Mouse (Mus musculus) limb, embryonic 12.5 days (tissue): Measurements from ENCODE around the gene Rhd. TPM values are rescaled to one million over a fixed set of nuclear protein-coding genes. Genes with fewer than 3 reads are reported as not detected.

ENCODE experiments used
- ATAC-seq: fragments of 200-750 bp; cut with Nextera tagmentation; 2 replicates; pipeline ENCODE4 v1.8.0; 2017; ENCODE audit warnings: low read depth, moderate TSS enrichment; ENCODE audit not compliant: insufficient number of reproducible peaks, insufficient read depth, low FRiP score, low TSS enrichment
- H3K27ac ChIP-seq: fragments of 300-500 bp; sonication (generic); 2 replicates; pipeline ENCODE4 v1.5.1; 2016; ENCODE audit warnings: mild to moderate bottlenecking, moderate library complexity
- H3K27me3 ChIP-seq: fragments of 300-500 bp; sonication (generic); 2 replicates; pipeline ENCODE4 v1.6.1; 2016; ENCODE audit warnings: mild to moderate bottlenecking, moderate library complexity
- H3K36me3 ChIP-seq: fragments of 300-500 bp; sonication (generic); 2 replicates; pipeline ENCODE4 v1.6.1; 2016; ENCODE audit warnings: mild to moderate bottlenecking, moderate library complexity
- H3K4me1 ChIP-seq: fragments of 300-500 bp; sonication (generic); replicated peaks from 2 replicates; pipeline ENCODE4 v1.6.1; 2016
- H3K4me2 ChIP-seq: fragments of 300-500 bp; sonication (generic); 2 replicates; pipeline ENCODE4 v1.6.1; 2016; ENCODE audit warnings: mild to moderate bottlenecking, moderate library complexity
- H3K4me3 ChIP-seq: fragments of 300-500 bp; sonication (generic); replicated peaks from 2 replicates; pipeline ENCODE4 v1.5.1; 2016; ENCODE audit warnings: mild to moderate bottlenecking
- H3K9ac ChIP-seq: fragments of 300-500 bp; sonication (generic); replicated peaks from 2 replicates; pipeline ENCODE4 v1.6.1; 2016; ENCODE audit warnings: mild to moderate bottlenecking, moderate library complexity
- H3K9me3 ChIP-seq: fragments of 300-500 bp; sonication (generic); 2 replicates; pipeline ENCODE4 v1.6.1; 2016; ENCODE audit warnings: mild to moderate bottlenecking, moderate library complexity
- WGBS: fragments of 180-500 bp; shearing (Covaris S2); methylation state at CpG from one replicate; pipeline ENCODE4 v1.1.7; 2016; 5-methylcytosine and 5-hydroxymethylcytosine counted together
- polyA plus RNA-seq: library from polyadenylated mRNA; unstranded; fragments of >200 nt; fragmentation: Nextera tagmentation; extraction: Ambion mirVana; gene quantifications from 2 replicates; pipeline ENCODE4 v1.2.1, GENCODE M21; 2016

Gene Rhd
- polyA plus RNA-seq, 1 experiment from 2014 or later: 7.8 TPM

DNA sequence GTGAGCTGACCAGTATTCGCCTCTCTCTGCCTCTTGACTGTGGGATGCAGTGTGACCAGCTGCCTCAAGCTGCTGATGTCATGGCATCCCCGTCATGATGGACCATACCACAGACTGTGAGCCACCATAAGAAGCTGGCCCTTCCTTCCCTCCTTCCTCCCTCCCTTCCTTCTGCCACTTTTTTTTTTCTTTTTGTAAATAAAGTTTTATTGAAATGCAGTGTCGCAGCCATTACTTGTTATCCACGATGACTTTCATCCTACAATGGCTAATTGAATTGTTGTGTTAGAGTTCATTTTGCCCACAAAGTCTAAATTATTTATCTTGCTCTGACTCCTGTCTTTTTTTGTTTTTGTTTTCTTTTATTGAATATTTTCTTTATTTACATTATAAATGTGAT lies 5.8 kb upstream of the Rhd start:
- no peak overlapping the region for H3K4me3 ChIP-seq
- H3K36me3 ChIP-seq: no peaks in the 10 kb centered on the region
- H3K9ac ChIP-seq: no peak overlapping the region
- no peak for ATAC-seq
- H3K27me3 ChIP-seq: peaks cover 13% of the 10 kb centered on the region
- WGBS: 86% methylated on average over 4 of the region's 4 CpGs
- H3K27ac ChIP-seq: no peak overlapping the region
- 0 out of 2 replicates have a peak, but pooled peaks cover 13% of the 10 kb centered on the region for H3K4me1 ChIP-seq
- H3K9me3 ChIP-seq: no peaks in the 10 kb centered on the region
- H3K4me2 ChIP-seq: no peak overlapping the region

DNA sequence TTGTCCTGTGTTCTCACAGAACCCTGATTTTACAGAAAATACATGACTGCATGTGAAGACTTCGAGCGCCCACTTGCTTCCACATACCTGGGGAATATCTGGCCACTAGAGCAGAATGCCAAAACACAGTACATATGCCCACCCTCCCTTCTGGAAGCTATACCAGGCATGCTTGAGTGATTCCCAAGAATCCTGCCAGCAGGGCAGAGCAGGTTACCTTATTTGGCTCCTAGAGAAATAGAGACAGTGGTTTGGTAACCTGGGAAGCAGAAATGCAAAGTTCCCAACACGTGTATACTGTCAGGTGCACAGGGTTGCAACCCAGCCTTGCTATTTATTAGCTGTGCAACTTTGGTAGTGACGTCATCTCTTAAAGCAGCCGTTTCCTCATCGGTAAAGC lies 2.5 kb upstream of the Rhd start:
- Histone ChIP-seq H3K36me3 (no peaks in the 10 kb centered on the region), H3K4me2 (no peak overlapping the region)

GRCm38 (mm10) chr4:134862996-134863395 lies 1.3 kb upstream of the Rhd start:
- H3K27ac ChIP-seq: no peak overlapping the region
- H3K4me2 ChIP-seq: no peak overlapping the region
- H3K36me3 ChIP-seq: no peaks in the 10 kb centered on the region
- H3K9me3 ChIP-seq: no peaks in the 10 kb centered on the region
- H3K27me3 ChIP-seq: peaks cover 15% of the 10 kb centered on the region; the same call in 1 of the 2 replicates
- WGBS: 79% methylated on average over 7 of the region's 7 CpGs
- no peaks in the 10 kb centered on the region for H3K4me1 ChIP-seq
- H3K9ac ChIP-seq: no peak overlapping the region
- H3K4me3 ChIP-seq: no peak overlapping the region
- no peak for ATAC-seq

More for the DNA sequence above, 2.5 kb upstream of the Rhd start:
- Histone ChIP-seq H3K9me3 (no peaks in the 10 kb centered on the region), H3K9ac (no peak overlapping the region), H3K27me3 (peaks cover 6% of the 10 kb centered on the region; the same call in 1 of the 2 replicates), H3K4me3 (no peak overlapping the region), H3K4me1 (no peaks in the 10 kb centered on the region), H3K27ac (no peak overlapping the region)
- 85% methylated on average over 6 of the region's 6 CpGs for WGBS
- no peak for ATAC-seq

DNA sequence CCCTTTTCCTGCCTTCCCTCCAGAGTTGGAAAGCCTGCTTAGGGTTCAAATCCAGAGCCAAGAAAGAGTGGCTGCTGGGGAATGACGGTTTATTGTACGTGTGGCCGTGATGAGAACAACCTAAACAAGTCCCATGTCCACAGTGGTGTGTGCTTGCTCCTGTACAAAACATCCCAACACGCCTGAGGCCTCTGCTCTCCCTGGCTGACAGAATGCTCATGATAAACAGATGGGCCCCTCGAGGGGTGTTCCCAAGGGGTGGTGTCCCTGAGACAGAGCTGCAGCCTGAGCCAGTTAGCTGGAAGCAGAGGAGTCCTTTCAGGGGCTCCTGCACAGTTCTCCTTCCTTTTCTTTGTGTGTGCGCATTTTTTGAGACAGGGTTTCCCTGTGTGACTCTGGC lies 1.0 kb downstream of the Rhd start:
- 66% methylated on average over 6 of the region's 6 CpGs for WGBS
- no peak for ATAC-seq
- Histone ChIP-seq H3K27me3 (peaks cover 39% of the 10 kb centered on the region), H3K4me1 (peaks cover 19% of the 10 kb centered on the region), H3K4me3 (no peak overlapping the region), H3K9me3 (no peaks in the 10 kb centered on the region), H3K36me3 (no peaks in the 10 kb centered on the region), H3K4me2 (no peak overlapping the region), H3K27ac (no peak overlapping the region), H3K9ac (no peak overlapping the region)

- no peak overlapping the region for H3K4me2 ChIP-seq
- H3K9ac ChIP-seq: no peak overlapping the region
- 89% methylated on average over 5 of the region's 5 CpGs for WGBS
- H3K27me3 ChIP-seq: peaks cover 43% of the 10 kb centered on the region
- no peak overlapping the region for H3K27ac ChIP-seq
- no peaks in the 10 kb centered on the region for H3K9me3 ChIP-seq
- H3K4me3 ChIP-seq: no peak overlapping the region
- peaks cover 19% of the 10 kb centered on the region for H3K4me1 ChIP-seq
- no peaks in the 10 kb centered on the region for H3K36me3 ChIP-seq
- ATAC-seq: no peak
Measured at GRCm38 (mm10) chr4:134865789-134866188, 1.5 kb downstream of the Rhd start.

DNA sequence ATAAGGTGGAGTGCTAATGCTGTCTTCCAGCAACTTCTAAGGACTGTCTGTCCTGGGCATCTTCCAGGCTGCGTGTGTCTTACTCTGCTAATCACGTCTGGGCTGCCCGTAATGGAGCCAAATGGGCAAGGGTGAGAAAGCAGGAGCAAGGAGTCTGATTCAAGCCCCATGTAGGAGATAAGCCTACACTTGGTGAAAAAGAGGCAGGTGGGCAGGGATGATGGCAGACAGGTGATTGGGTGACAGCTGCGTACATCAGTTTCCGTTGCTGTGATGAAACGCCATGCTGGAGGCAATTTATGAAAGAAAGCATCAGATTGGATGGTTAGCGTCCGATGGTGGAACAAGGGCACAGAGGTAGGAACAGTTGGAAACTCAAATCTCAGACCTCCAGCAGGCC lies 2.9 kb downstream of the Rhd start:
- H3K27me3 ChIP-seq: peaks cover 47% of the 10 kb centered on the region
- H3K4me3 ChIP-seq: no peak overlapping the region
- WGBS: 92% methylated on average over 8 of the region's 8 CpGs
- no peak overlapping the region for H3K4me2 ChIP-seq
- H3K27ac ChIP-seq: no peak overlapping the region
- no peak overlapping the region for H3K9ac ChIP-seq
- ATAC-seq: no peak
- H3K9me3 ChIP-seq: no peaks in the 10 kb centered on the region
- H3K4me1 ChIP-seq: peaks cover 19% of the 10 kb centered on the region
- H3K36me3 ChIP-seq: no peaks in the 10 kb centered on the region

DNA sequence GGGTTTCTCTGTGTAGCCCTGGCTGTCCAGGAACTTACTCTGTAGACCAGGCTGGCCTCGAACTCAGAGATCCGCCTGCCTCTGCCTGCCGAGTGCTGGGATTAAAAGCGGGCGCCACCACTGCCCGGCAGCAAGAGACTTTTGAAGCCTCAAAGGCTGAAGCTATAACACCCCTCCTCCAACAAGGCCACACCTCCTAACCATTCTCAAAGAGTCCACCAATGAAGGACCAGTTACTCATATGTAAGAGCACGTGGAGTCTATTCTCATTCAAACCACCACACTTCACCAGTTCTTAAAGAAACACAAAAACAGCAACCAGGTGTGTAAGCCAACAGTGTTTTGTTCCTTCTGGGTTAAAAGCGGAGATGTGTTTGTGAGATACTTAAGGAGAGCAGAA lies 3.3 kb downstream of the Rhd start:
- peaks cover 47% of the 10 kb centered on the region for H3K27me3 ChIP-seq

GRCm38 (mm10) chr4:134868065-134868464 lies 3.7 kb downstream of the Rhd start:
- no peak for ATAC-seq
- no peak overlapping the region for H3K4me3 ChIP-seq
- peaks cover 47% of the 10 kb centered on the region for H3K27me3 ChIP-seq
- H3K9me3 ChIP-seq: no peaks in the 10 kb centered on the region
- no peaks in the 10 kb centered on the region for H3K36me3 ChIP-seq
- no peak overlapping the region for H3K27ac ChIP-seq
- peaks cover 19% of the 10 kb centered on the region for H3K4me1 ChIP-seq
- H3K4me2 ChIP-seq: no peak overlapping the region; the same call in 1 of the 2 replicates
- H3K9ac ChIP-seq: no peak overlapping the region
- 86% methylated on average over 10 of the region's 10 CpGs for WGBS

More for the DNA sequence above, 3.3 kb downstream of the Rhd start:
- ATAC-seq: no peak
- Histone ChIP-seq H3K4me2 (no peak overlapping the region), H3K9me3 (no peaks in the 10 kb centered on the region), H3K27ac (no peak overlapping the region), H3K4me3 (no peak overlapping the region), H3K36me3 (no peaks in the 10 kb centered on the region), H3K9ac (no peak overlapping the region), H3K4me1 (peaks cover 19% of the 10 kb centered on the region)
- WGBS: 95% methylated on average over 8 of the region's 8 CpGs

DNA sequence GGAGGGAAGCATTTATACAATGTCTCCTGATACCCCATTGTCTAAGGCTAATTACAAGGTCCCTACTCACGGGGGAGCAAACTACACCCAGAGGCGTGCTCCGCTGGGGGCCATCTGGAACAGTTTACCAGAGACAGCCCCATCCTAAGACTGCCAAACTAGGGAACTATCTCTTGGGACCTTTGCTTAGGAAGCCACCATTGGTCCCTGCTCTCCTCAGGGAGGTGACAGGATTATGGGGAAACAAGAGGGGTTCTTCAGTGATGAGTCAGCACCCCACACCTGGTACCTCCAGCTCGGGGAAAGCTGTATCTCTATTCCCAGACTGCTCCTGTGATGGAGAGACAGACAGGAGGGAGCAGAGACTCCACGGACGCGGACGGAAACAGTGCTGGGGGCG lies 4.2 kb downstream of the Rhd start:
- Histone ChIP-seq H3K4me1 (peaks cover 19% of the 10 kb centered on the region), H3K9ac (no peak overlapping the region), H3K27me3 (peaks cover 47% of the 10 kb centered on the region), H3K4me3 (no peak overlapping the region), H3K4me2 (peak overlapping the region; percentile 5; the same call in 1 of the 2 replicates), H3K36me3 (no peaks in the 10 kb centered on the region), H3K9me3 (no peaks in the 10 kb centered on the region), H3K27ac (no peak overlapping the region)
- no peak for ATAC-seq
- WGBS: 24% methylated on average over 9 of the region's 9 CpGs

GRCm38 (mm10) chr4:134869068-134869730 lies 4.9 kb downstream of the Rhd start:
- Histone ChIP-seq H3K4me1 (peaks cover 19% of the 10 kb centered on the region), H3K27me3 (peaks cover 47% of the 10 kb centered on the region), H3K36me3 (no peaks in the 10 kb centered on the region), H3K9ac (peak overlapping the region; percentile 37; the same call in 1 of the 2 replicates), H3K4me2 (peak overlapping the region; percentile 48), H3K4me3 (peak overlapping the region; percentile 22), H3K9me3 (no peaks in the 10 kb centered on the region), H3K27ac (peak overlapping the region; percentile 17; the same call in 1 of the 2 replicates)
- WGBS: 9% methylated on average over 16 of the region's 16 CpGs
- ATAC-seq: no peak

GRCm38 (mm10) chr4:134869815-134870375 lies 5.6 kb downstream of the Rhd start:
- Histone ChIP-seq H3K36me3 (no peaks in the 10 kb centered on the region), H3K9ac (peak overlapping the region; percentile 37; the same call in 1 of the 2 replicates), H3K27ac (no peak overlapping the region), H3K4me3 (peak overlapping the region; percentile 22), H3K9me3 (no peaks in the 10 kb centered on the region), H3K4me2 (peak overlapping the region; percentile 48), H3K4me1 (peaks cover 19% of the 10 kb centered on the region), H3K27me3 (peaks cover 47% of the 10 kb centered on the region)
- 45% methylated on average over 7 of the region's 7 CpGs for WGBS
- ATAC-seq: no peak
